Mouse (Mus musculus): ENCODE results near the gene Trpt1. TPM values are rescaled to one million over a fixed set of nuclear protein-coding genes. Genes with fewer than 3 reads are reported as not detected.

The Trpt1 gene
- polyA plus RNA-seq, 1 experiment from 2014 or later = 12.7 TPM

- Histone ChIP-seq H3K4me2 (replicated peaks) (no peak overlapping the region), H3K27ac (no peak overlapping the region), H3K4me3 (no peak overlapping the region), H3K4me1 (no peaks in the 10 kb centered on the region), H3K27me3 (replicated peaks) (no peaks in the 10 kb centered on the region), H3K9ac (no peak overlapping the region), H3K9me3 (no peaks in the 10 kb centered on the region), H3K36me3 (no peaks in the 10 kb centered on the region)
- ATAC-seq (ENCODE audit: low FRiP score, low read depth) = no peak
- WGBS = 90% methylated on average over 9 of the region's 9 CpGs
These were observed 11.1 kb downstream of the Trpt1 start for GRCm38 (mm10) chr19:7006892-7007593.

- WGBS = 77% methylated on average over 4 of the region's 4 CpGs
- Histone ChIP-seq H3K27ac (no peak overlapping the region), H3K4me2 (replicated peaks) (no peak overlapping the region), H3K9me3 (no peaks in the 10 kb centered on the region), H3K9ac (no peak overlapping the region), H3K36me3 (peaks cover 21% of the 10 kb centered on the region), H3K4me1 (no peaks in the 10 kb centered on the region), H3K27me3 (replicated peaks) (no peaks in the 10 kb centered on the region), H3K4me3 (no peak overlapping the region)
- ATAC-seq (ENCODE audit: low FRiP score, low read depth) = no peak
These were observed 16.5 kb downstream of the Trpt1 start for GRCm38 (mm10) chr19:7012426-7012825.

- Histone ChIP-seq H3K4me3 (no peak overlapping the region), H3K36me3 (peaks cover 34% of the 10 kb centered on the region), H3K27ac (no peak overlapping the region), H3K4me1 (no peaks in the 10 kb centered on the region), H3K4me2 (replicated peaks) (no peak overlapping the region), H3K9ac (no peak overlapping the region), H3K27me3 (replicated peaks) (no peaks in the 10 kb centered on the region), H3K9me3 (no peaks in the 10 kb centered on the region)
- WGBS = 92% methylated on average over 9 of the region's 9 CpGs
- ATAC-seq (ENCODE audit: low FRiP score, low read depth) = no peak
These were observed 18.1 kb downstream of the Trpt1 start for GRCm38 (mm10) chr19:7013984-7014383.

GRCm38 (mm10) chr19:7014481-7015135, 18.7 kb downstream of the Trpt1 start:
- H3K9me3 ChIP-seq = no peaks in the 10 kb centered on the region
- H3K9ac ChIP-seq = no peak overlapping the region
- no peaks in the 10 kb centered on the region for H3K4me1 ChIP-seq
- peaks cover 40% of the 10 kb centered on the region for H3K36me3 ChIP-seq
- H3K27me3 ChIP-seq (replicated peaks) = no peaks in the 10 kb centered on the region
- no peak overlapping the region for H3K4me2 ChIP-seq (replicated peaks)
- 90% methylated on average over 20 of the region's 20 CpGs for WGBS
- H3K4me3 ChIP-seq = no peak overlapping the region
- H3K27ac ChIP-seq = no peak overlapping the region
- no peak for ATAC-seq (ENCODE audit: low FRiP score, low read depth)

DNA sequence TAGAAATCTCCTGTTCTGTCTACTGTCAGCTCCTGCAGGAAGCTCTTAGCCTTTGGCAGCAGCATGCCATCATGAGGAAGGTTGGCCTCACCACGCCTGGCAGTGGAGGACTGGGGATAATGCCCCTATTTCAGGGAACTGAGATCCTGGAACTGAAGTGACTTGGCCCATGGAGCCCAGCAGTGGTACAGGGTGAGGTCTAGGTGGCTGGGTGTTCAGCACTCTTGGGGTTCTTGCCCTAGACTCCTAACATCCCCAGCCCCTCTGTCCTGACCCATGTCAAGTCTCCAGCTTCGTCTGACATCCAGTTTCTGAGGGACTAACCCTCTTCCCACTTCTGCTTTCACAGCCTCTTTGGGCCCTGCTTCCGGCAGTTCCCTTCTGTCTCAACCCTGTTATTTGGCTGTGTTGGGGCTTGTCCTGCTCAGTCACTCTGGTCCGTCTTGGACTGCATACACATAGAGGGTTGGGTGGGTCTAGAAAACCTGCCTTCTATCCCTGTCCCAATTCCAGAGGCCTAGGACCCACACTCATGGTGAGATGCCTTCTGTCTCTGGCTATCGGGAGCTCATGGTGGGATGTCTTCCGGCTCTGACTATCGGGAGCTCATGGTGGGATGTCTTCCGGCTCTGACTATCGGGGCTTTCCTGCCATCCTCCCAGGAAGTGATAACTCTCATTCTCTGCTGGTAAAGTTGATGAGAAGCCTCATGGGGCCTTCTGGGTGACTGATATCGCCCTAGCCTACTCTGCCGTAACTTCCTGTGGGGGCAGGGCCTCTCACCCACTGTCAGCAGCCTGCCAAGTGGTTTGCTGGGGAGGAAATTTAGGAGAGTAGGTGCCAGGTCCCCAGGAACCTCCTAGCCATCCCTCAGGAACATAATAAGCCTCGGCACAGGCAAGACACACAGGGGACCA, 21.9 kb downstream of the Trpt1 start:
- Histone ChIP-seq H3K4me1 (no peaks in the 10 kb centered on the region), H3K4me2 (replicated peaks) (no peak overlapping the region), H3K9ac (no peak overlapping the region), H3K27ac (no peak overlapping the region), H3K9me3 (no peaks in the 10 kb centered on the region), H3K27me3 (replicated peaks) (no peaks in the 10 kb centered on the region), H3K4me3 (no peak overlapping the region), H3K36me3 (peaks cover 71% of the 10 kb centered on the region)
- 87% methylated on average over 12 of the region's 12 CpGs for WGBS
- no peak for ATAC-seq (ENCODE audit: low FRiP score, low read depth)

- no peak for ATAC-seq (ENCODE audit: low FRiP score, low read depth)
- Histone ChIP-seq H3K4me1 (no peaks in the 10 kb centered on the region), H3K27ac (no peak overlapping the region), H3K9ac (no peak overlapping the region), H3K27me3 (replicated peaks) (no peaks in the 10 kb centered on the region), H3K36me3 (peaks cover 74% of the 10 kb centered on the region), H3K9me3 (no peaks in the 10 kb centered on the region), H3K4me3 (no peak overlapping the region), H3K4me2 (replicated peaks) (no peak overlapping the region)
- 94% methylated on average over 11 of the region's 11 CpGs for WGBS
These were observed 22.6 kb downstream of the Trpt1 start for GRCm38 (mm10) chr19:7018546-7018945.

DNA sequence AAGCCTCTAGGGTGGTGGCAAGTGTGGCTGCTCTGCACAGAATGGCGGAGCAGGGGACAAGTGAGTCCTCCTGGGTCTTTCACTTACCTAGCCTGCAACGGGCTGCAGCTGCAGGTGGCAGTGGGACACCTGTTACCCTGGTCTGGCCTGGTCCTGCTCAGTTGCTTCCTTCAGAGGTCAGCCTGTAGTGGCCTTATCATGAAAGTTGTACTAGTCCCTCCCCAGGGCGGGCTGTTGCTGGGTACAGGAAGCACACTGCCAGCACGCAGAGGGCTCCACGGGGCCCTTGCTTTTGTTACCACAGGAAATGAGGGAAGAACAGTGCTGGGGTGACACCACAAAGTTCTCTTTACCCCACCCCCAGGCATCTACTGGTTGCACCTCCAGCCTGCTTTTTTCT, 23.3 kb downstream of the Trpt1 start, which contains the start of gene Fermt3:
TSS of gene Fermt3 (minus strand) at position 279 of the 400 bp plus-strand sequence.
- ATAC-seq (ENCODE audit: low FRiP score, low read depth) = no peak
- no peak within 1 kb of the TSS for H3K4me2 ChIP-seq (replicated peaks)
- WGBS = 92% methylated on average over 5 of the region's 5 CpGs

GRCm38 (mm10) chr19:7020224-7020641, 24.3 kb downstream of the Trpt1 start:
- H3K36me3 ChIP-seq = peaks cover 78% of the 10 kb centered on the region
- H3K9me3 ChIP-seq = no peaks in the 10 kb centered on the region
- no peak overlapping the region for H3K27ac ChIP-seq
- H3K27me3 ChIP-seq (replicated peaks) = no peaks in the 10 kb centered on the region
- 52% methylated on average over 3 of the region's 3 CpGs for WGBS
- H3K4me3 ChIP-seq = no peak overlapping the region
- H3K4me1 ChIP-seq = no peaks in the 10 kb centered on the region
- no peak overlapping the region for H3K9ac ChIP-seq
- no peak for ATAC-seq (ENCODE audit: low FRiP score, low read depth)
- no peak overlapping the region for H3K4me2 ChIP-seq (replicated peaks)

More for the DNA sequence above, 23.3 kb downstream of the Trpt1 start, which contains the start of gene Fermt3:
- Histone ChIP-seq H3K9me3 (no peaks in the 10 kb centered on the region), H3K27me3 (replicated peaks) (no peaks in the 10 kb centered on the region), H3K4me3 (no peak within 1 kb of the TSS), H3K36me3 (peaks cover 72% of the 10 kb centered on the region), H3K4me1 (no peaks in the 10 kb centered on the region), H3K27ac (no peak within 1 kb of the TSS), H3K9ac (no peak within 1 kb of the TSS)

DNA sequence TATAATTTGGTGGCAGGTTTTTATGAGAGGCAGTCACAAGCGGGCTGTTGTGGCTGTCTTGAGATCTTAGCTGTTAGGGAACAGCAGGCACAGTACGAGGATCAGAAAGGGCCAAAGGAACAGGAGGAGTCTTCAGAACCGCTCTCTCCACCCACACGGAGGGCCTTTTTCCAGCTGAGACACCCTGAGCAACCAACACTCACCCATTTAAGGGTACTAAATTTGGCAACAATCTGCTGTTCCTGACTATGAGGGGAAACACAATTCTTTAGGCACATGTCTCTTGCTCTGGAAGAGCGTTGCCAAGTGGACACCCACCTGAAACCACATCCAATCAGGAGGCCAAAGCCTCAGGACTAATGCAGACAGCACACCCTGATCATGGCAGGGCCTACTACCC, 33.6 kb downstream of the Trpt1 start:
- peaks cover 95% of the 10 kb centered on the region for H3K36me3 ChIP-seq
- no peaks in the 10 kb centered on the region for H3K9me3 ChIP-seq
- no peaks in the 10 kb centered on the region for H3K4me1 ChIP-seq
- ATAC-seq (ENCODE audit: low FRiP score, low read depth) = no peak
- H3K4me2 ChIP-seq (replicated peaks) = no peak overlapping the region
- H3K9ac ChIP-seq = no peak overlapping the region
- no peak overlapping the region for H3K4me3 ChIP-seq
- H3K27ac ChIP-seq = no peak overlapping the region
- WGBS = 94% methylated on average over 5 of the region's 5 CpGs
- H3K27me3 ChIP-seq (replicated peaks) = no peaks in the 10 kb centered on the region

- WGBS = 93% methylated on average over 5 of the region's 5 CpGs
These were observed 38.1 kb downstream of the Trpt1 start for GRCm38 (mm10) chr19:7034006-7034405.

DNA sequence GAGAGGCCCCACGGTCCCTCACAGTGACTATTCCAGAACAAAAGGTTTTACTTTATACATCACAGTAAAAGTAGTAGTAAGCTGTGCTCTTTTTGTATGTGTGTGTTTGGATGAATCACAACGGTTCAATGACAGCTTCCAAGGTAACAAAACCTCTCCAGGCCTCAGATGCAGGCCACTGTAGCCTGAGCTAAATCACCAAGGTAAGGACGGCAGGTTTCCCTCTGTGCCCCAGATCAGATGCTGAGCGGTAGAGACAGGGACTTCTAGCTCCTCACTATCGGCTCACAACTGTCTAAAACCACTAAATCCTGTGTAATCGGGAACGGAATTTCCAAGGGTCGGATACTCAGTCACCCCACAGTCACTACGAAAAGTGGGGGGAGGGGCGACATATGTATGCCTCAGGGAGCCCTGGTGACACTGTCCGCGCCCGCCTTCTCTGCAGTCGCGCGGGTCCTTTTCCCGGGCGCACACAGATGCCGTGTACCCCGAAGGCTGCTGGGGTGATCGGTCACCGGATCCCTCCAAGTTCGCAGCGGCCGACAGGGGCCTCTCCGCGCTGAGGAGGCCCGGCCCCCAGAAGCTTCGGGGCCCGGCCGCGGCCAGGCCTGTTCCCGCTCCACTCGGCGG, 43.3 kb downstream of the Trpt1 start:
- H3K9me3 ChIP-seq = no peaks in the 10 kb centered on the region
- ATAC-seq (ENCODE audit: low FRiP score, low read depth) = peak; percentile 39
- H3K27ac ChIP-seq = peak overlapping the region; percentile 81
- H3K4me1 ChIP-seq = peaks cover 19% of the 10 kb centered on the region
- peak overlapping the region; percentile 65 for H3K4me2 ChIP-seq (replicated peaks)
- 2% methylated on average over 35 of the region's 35 CpGs for WGBS
- H3K9ac ChIP-seq = peak overlapping the region; percentile 92
- no peaks in the 10 kb centered on the region for H3K27me3 ChIP-seq (replicated peaks)
- peaks cover 15% of the 10 kb centered on the region for H3K36me3 ChIP-seq
- H3K4me3 ChIP-seq = peak overlapping the region; percentile 89

More at GRCm38 (mm10) chr19:7034006-7034405, 38.1 kb downstream of the Trpt1 start:
- Histone ChIP-seq H3K4me3 (no peak overlapping the region), H3K4me1 (peaks cover 18% of the 10 kb centered on the region), H3K4me2 (replicated peaks) (no peak overlapping the region), H3K27me3 (replicated peaks) (no peaks in the 10 kb centered on the region), H3K9me3 (no peaks in the 10 kb centered on the region), H3K27ac (no peak overlapping the region), H3K36me3 (peaks cover 65% of the 10 kb centered on the region), H3K9ac (no peak overlapping the region)
- ATAC-seq (ENCODE audit: low FRiP score, low read depth) = no peak
